Mouse (Mus musculus): ENCODE measurements around the gene Cyp2ab1. TPM values are rescaled to one million over a fixed set of nuclear protein-coding genes. Genes with fewer than 3 reads are reported as not detected.
"Not testable (repeated sequence)": the region's sequence is repeated elsewhere in the genome, so short reads cannot be mapped to it uniquely, and the experiment has no call there.

Gene Cyp2ab1
- not detected in 2 replicates for polyA plus RNA-seq (2015; fragmentation: Nextera tagmentation; extraction: Ambion mirVana)

- H3K27ac ChIP-seq: no peak within 1 kb of the TSS
- ATAC-seq (ENCODE audit: low FRiP score, low read depth): no peak
- H3K36me3 ChIP-seq: peaks cover 17% of the 10 kb centered on the region
- H3K4me1 ChIP-seq: no peaks in the 10 kb centered on the region
- whole genome bisulfite sequencing: 77% methylated on average over 5 of the region's 5 CpGs
- no peak within 1 kb of the TSS for H3K4me2 ChIP-seq (replicated peaks)
- no peak within 1 kb of the TSS for H3K9ac ChIP-seq
- no peak within 1 kb of the TSS for H3K4me3 ChIP-seq
- no peaks in the 10 kb centered on the region for H3K9me3 ChIP-seq
- no peaks in the 10 kb centered on the region for H3K27me3 ChIP-seq
Observed at GRCm38 (mm10) chr16:20325286-20325685, at the start of gene Cyp2ab1. Gene Cyp2ab1 (minus strand): TSS chr16:20325404.

DNA sequence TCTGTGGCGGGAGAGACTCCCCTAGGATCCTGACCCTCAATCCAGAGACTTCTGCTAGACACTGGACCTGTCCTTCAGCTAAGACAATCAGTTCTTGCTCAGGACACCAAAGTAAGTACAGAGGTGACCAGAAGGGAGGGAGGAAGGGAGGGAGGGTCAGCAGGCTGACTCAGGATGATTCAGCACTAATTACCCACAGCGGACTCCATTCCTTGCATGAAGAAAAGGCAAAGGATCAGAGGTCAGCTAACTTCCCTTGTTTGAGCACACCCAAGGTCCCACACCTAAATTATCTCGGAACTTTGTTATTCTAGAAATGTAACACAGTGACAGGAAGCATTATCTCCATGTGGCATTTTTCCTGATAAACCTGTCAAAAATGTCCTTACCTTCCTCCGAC is 46.5 kb upstream of the Cyp2ab1 start:
- Histone ChIP-seq H3K27ac (no peak overlapping the region), H3K9ac (no peak overlapping the region)
- no peak for ATAC-seq (ENCODE audit: low FRiP score, low read depth)

DNA sequence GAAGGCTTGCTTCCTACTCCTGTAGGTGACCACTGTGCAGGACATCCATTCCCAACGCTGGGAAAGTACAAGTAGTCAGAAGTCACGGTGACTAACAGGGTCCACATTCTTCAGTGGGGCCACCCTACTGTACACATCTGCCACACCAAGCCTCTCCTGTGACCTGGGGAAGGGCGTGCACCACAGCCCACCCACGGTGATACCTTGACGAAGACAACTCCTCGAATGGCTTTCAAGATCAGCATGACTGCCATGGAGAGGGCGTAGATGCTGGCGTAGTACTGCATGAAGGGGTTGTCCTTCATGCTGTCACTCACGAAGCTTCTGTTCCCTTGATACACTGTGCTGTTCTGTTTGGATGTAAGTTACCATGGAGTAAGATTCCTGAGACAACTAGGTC is 43.0 kb upstream of the Cyp2ab1 start:
- Histone ChIP-seq H3K4me1 (no peaks in the 10 kb centered on the region; the same call in 1 of the 2 replicates), H3K9me3 (no peaks in the 10 kb centered on the region), H3K27me3 (no peaks in the 10 kb centered on the region), H3K27ac (no peak overlapping the region), H3K9ac (no peak overlapping the region), H3K4me2 (replicated peaks) (no peak overlapping the region), H3K36me3 (peaks cover 79% of the 10 kb centered on the region), H3K4me3 (no peak overlapping the region)
- ATAC-seq (ENCODE audit: low FRiP score, low read depth): no peak
- 93% methylated on average over 9 of the region's 9 CpGs for WGBS

More for the DNA sequence above, 46.5 kb upstream of the Cyp2ab1 start:
- H3K36me3 ChIP-seq: peaks cover 81% of the 10 kb centered on the region
- H3K4me2 ChIP-seq (replicated peaks): no peak overlapping the region
- WGBS: 85% methylated on average over 4 of the region's 4 CpGs
- no peaks in the 10 kb centered on the region for H3K9me3 ChIP-seq
- H3K27me3 ChIP-seq: no peaks in the 10 kb centered on the region
- H3K4me3 ChIP-seq: no peak overlapping the region
- no peaks in the 10 kb centered on the region; the same call in 1 of the 2 replicates for H3K4me1 ChIP-seq

GRCm38 (mm10) chr16:20362121-20362520 is 36.9 kb upstream of the Cyp2ab1 start:
- Histone ChIP-seq H3K36me3 (peaks cover 93% of the 10 kb centered on the region), H3K27ac (no peak overlapping the region), H3K9ac (no peak overlapping the region), H3K27me3 (no peaks in the 10 kb centered on the region), H3K4me2 (replicated peaks) (no peak overlapping the region), H3K9me3 (no peaks in the 10 kb centered on the region), H3K4me3 (no peak overlapping the region), H3K4me1 (no peaks in the 10 kb centered on the region)
- 89% methylated on average over 11 of the region's 11 CpGs for WGBS
- no peak for ATAC-seq (ENCODE audit: low FRiP score, low read depth)

DNA sequence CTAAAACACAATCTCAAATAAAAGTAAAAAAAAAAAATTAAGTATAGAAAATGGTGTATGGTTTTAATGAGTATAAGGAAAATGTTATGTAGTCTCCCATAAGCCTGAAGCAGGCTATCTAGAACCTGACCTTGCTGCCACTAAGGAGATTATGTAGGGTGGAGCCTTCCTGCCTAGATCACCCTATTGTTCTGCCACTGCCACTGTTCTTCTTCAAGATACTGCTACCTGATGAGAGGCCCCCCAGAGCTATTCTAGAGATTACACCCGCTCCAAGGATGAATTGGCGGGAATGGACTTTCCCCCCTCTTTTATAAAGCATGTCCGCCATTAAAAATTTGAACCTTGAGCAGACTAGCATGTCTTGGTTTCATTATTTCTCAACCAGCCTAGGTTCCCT is 36.3 kb upstream of the Cyp2ab1 start:
- peaks cover 91% of the 10 kb centered on the region for H3K36me3 ChIP-seq
- not testable (repeated sequence) for H3K4me1 ChIP-seq; H3K4me2 ChIP-seq (replicated peaks); H3K27me3 ChIP-seq; H3K4me3 ChIP-seq; ATAC-seq (ENCODE audit: low FRiP score, low read depth); H3K9ac ChIP-seq; H3K27ac ChIP-seq; H3K9me3 ChIP-seq
- 92% methylated on average over 3 of the region's 3 CpGs for WGBS

DNA sequence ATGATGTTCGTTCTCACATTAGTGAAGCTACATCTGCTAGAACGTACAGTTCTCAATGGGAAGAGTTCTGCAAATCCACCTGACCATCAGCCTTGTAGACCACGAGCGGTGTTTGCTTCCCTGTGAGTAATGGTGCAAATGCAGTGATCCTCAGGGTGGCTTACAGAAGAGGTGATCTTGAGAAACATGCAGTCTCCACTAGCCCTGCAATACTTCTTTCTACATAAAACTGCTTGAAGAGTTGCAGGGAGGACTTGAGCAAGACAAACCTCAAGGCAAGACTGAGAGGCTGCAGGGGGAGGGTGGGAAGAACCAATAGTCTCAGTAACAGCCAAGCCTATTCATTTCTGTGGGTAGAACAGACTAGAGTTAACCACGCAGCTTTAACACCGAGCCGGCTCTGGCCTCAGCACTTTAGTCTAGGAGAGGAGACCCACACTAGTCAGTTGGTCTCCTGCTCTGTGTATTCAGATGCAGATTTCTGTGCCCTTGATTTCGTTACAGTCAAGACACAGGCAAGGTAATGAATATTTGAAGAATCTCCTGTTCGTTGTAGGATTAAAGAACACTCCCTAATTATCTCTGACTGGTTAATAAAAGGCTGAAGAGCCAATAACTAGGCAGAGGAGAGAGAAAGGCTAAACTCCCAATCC is 34.6 kb upstream of the Cyp2ab1 start:
- 83% methylated on average over 9 of the region's 9 CpGs for WGBS
- peaks cover 91% of the 10 kb centered on the region for H3K36me3 ChIP-seq
- no peak for ATAC-seq (ENCODE audit: low FRiP score, low read depth)
- no peak overlapping the region for H3K9ac ChIP-seq
- no peaks in the 10 kb centered on the region for H3K27me3 ChIP-seq
- no peaks in the 10 kb centered on the region for H3K4me1 ChIP-seq
- H3K27ac ChIP-seq: no peak overlapping the region
- no peak overlapping the region for H3K4me3 ChIP-seq
- H3K4me2 ChIP-seq (replicated peaks): no peak overlapping the region
- no peaks in the 10 kb centered on the region for H3K9me3 ChIP-seq

DNA sequence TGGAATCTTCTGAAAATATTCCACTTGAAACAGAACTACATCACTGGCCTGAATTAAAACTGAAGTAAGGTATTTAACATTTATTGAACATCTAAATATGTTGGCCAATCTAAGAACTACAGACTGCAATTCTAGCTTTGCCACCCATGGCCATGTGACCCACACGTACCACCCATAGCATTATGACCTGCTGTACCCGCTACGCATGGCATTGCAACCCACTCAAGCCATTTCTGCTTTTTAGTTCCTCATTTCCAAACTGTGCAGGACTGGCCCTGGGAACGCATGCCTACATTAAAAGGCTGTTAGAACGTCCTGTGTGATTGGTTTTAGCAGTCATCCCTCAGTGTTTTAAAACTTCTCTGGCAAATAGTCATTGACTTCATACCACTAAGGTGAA is 32.6 kb upstream of the Cyp2ab1 start:
- Histone ChIP-seq H3K9ac (no peak overlapping the region), H3K4me1 (no peaks in the 10 kb centered on the region), H3K27ac (no peak overlapping the region), H3K9me3 (no peaks in the 10 kb centered on the region), H3K4me2 (replicated peaks) (no peak overlapping the region), H3K36me3 (peaks cover 86% of the 10 kb centered on the region), H3K4me3 (no peak overlapping the region), H3K27me3 (no peaks in the 10 kb centered on the region)
- 94% methylated on average over 5 of the region's 5 CpGs for WGBS
- no peak for ATAC-seq (ENCODE audit: low FRiP score, low read depth)

DNA sequence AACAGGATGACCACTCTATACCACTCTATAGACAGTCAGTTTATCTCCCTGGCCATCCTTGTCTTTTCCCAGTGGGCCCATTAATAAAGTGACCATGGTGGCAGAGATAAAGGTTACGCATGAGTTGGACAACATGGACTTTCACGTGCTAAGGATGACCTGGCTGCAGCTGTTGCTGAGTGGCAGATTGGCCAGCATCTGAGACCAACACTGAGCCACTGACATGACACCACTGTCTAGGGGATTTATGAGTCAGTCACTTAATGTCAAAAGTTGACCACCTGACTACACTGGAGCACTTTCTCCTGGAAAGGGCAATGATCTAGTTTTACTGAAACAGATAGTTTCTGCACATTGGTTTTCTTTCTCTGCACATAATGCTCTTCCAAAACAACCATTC is 29.6 kb upstream of the Cyp2ab1 start:
- H3K4me1 ChIP-seq: no peaks in the 10 kb centered on the region
- H3K9ac ChIP-seq: no peak overlapping the region
- WGBS: 93% methylated on average over 2 of the region's 2 CpGs
- H3K9me3 ChIP-seq: no peaks in the 10 kb centered on the region
- no peaks in the 10 kb centered on the region for H3K27me3 ChIP-seq
- ATAC-seq (ENCODE audit: low FRiP score, low read depth): no peak
- no peak overlapping the region for H3K4me2 ChIP-seq (replicated peaks)
- H3K4me3 ChIP-seq: no peak overlapping the region
- H3K27ac ChIP-seq: no peak overlapping the region
- H3K36me3 ChIP-seq: peaks cover 75% of the 10 kb centered on the region

GRCm38 (mm10) chr16:20354011-20354410 is 28.8 kb upstream of the Cyp2ab1 start:
- ATAC-seq (ENCODE audit: low FRiP score, low read depth): no peak
- no peaks in the 10 kb centered on the region for H3K4me1 ChIP-seq
- H3K9ac ChIP-seq: no peak overlapping the region
- no peak overlapping the region for H3K4me3 ChIP-seq
- H3K27ac ChIP-seq: no peak overlapping the region
- H3K27me3 ChIP-seq: no peaks in the 10 kb centered on the region
- no peaks in the 10 kb centered on the region for H3K9me3 ChIP-seq
- 96% methylated on average over 1 of the region's 1 CpGs for WGBS
- H3K4me2 ChIP-seq (replicated peaks): no peak overlapping the region
- H3K36me3 ChIP-seq: peaks cover 75% of the 10 kb centered on the region

- ATAC-seq (ENCODE audit: low FRiP score, low read depth): no peak
- WGBS: 89% methylated on average over 1 of the region's 1 CpGs
- Histone ChIP-seq H3K4me2 (replicated peaks) (no peak overlapping the region), H3K9me3 (no peaks in the 10 kb centered on the region), H3K4me1 (no peaks in the 10 kb centered on the region), H3K9ac (no peak overlapping the region), H3K4me3 (no peak overlapping the region), H3K36me3 (peaks cover 68% of the 10 kb centered on the region), H3K27ac (no peak overlapping the region), H3K27me3 (no peaks in the 10 kb centered on the region)
Observed at GRCm38 (mm10) chr16:20345464-20345863, 20.3 kb upstream of the Cyp2ab1 start.

- Histone ChIP-seq H3K36me3 (peaks cover 76% of the 10 kb centered on the region), H3K4me3 (no peak overlapping the region), H3K27ac (no peak overlapping the region), H3K4me2 (replicated peaks) (no peak overlapping the region), H3K27me3 (no peaks in the 10 kb centered on the region), H3K9me3 (no peaks in the 10 kb centered on the region), H3K9ac (no peak overlapping the region), H3K4me1 (no peaks in the 10 kb centered on the region)
- 90% methylated on average over 3 of the region's 3 CpGs for WGBS
- no peak for ATAC-seq (ENCODE audit: low FRiP score, low read depth)
Observed at GRCm38 (mm10) chr16:20338616-20339015, 13.4 kb upstream of the Cyp2ab1 start.

DNA sequence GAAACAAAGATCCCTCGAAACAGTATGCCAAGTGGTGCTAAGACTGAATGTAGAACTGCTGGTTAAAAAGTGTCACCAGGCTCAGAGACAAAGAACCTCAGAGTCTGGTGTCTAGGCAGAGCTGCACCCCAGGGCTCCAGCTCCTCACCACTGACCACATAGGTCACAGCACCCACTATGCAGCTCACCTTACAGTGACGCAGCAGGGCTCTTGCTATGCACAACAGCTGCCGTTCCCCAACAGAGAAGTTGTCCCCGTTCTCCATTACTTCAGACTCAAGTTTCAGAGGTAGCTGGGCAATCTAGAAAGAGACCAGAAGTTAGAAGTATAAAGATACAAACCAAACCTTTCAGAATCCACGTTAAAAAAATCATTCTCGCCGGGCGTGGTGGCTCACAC is 9.7 kb upstream of the Cyp2ab1 start:
- Histone ChIP-seq H3K4me3 (no peak overlapping the region), H3K27me3 (no peaks in the 10 kb centered on the region), H3K4me2 (replicated peaks) (no peak overlapping the region), H3K27ac (no peak overlapping the region), H3K36me3 (peaks cover 77% of the 10 kb centered on the region), H3K4me1 (no peaks in the 10 kb centered on the region), H3K9ac (no peak overlapping the region), H3K9me3 (no peaks in the 10 kb centered on the region)
- 93% methylated on average over 8 of the region's 8 CpGs for WGBS
- no peak for ATAC-seq (ENCODE audit: low FRiP score, low read depth)

DNA sequence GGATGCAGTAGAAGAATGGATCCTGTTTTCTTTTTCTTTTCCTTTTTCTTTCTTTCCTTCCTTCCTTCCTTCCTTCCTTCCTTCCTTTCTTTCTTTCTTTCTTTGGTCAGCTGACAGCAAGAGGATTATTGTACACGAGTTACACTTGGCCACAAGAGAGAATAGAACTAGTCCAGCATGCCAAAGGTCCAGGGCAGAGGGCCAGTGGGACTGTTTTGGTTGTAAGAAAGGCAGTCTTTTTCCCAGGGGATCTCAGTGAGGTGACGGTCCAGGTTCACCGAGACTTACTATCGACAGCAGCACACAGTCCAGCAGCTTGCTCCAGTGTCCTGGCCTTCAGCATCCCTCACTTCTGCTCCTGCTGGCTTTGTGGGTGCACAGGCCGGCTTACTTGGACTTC is 3.1 kb upstream of the Cyp2ab1 start:
- H3K36me3 ChIP-seq: peaks cover 38% of the 10 kb centered on the region
- H3K9me3 ChIP-seq: no peaks in the 10 kb centered on the region
- H3K4me1 ChIP-seq: no peaks in the 10 kb centered on the region
- no peak overlapping the region for H3K9ac ChIP-seq
- no peak overlapping the region for H3K27ac ChIP-seq
- H3K4me3 ChIP-seq: no peak overlapping the region
- H3K4me2 ChIP-seq (replicated peaks): no peak overlapping the region
- H3K27me3 ChIP-seq: no peaks in the 10 kb centered on the region
- no peak for ATAC-seq (ENCODE audit: low FRiP score, low read depth)
- WGBS: 92% methylated on average over 5 of the region's 5 CpGs
